Mouse (Mus musculus) thymus, adult 2 months (tissue): Measurements from ENCODE around the gene Kcmf1.

Experiments used
- CTCF ChIP-seq: fragments of 200-500 bp; IDR thresholded peaks from 2 replicates; pipeline ENCODE4 v1.5.1; 2012; ENCODE audit warnings: mild to moderate bottlenecking, control low read depth, low read length, moderate library complexity, borderline replicate concordance; ENCODE audit not compliant: control insufficient read depth, poor library complexity, insufficient read depth; ENCODE audit errors: extremely low read depth
- POLR2A ChIP-seq: fragments of 200-500 bp; IDR thresholded peaks from 2 replicates; pipeline ENCODE4 v1.6.1; 2012; ENCODE audit warnings: mild to moderate bottlenecking, low read length, control low read depth, moderate library complexity; ENCODE audit not compliant: control insufficient read depth, poor library complexity, insufficient read depth; ENCODE audit errors: extremely low read depth

- TF ChIP-seq CTCF (no peak), POLR2A (no peak)
Observed at GRCm38 (mm10) chr6:72923381-72923780, 23.6 kb upstream of the Kcmf1 start.
